Mouse (Mus musculus) retina, postnatal 7 days (tissue): ENCODE results near the gene Fam228a.
"Not testable (repeated sequence)": the region's sequence is repeated elsewhere in the genome, so short reads cannot be mapped to it uniquely, and the experiment has no call there.

ENCODE experiments used
- DNase-seq: peaks from one replicate; pipeline ENCODE4 v3.0.0-alpha.2; 2012; ENCODE audit warnings: low read depth, low spot score

Gene Fam228a

GRCm38 (mm10) chr12:4719066-4719761, 19.0 kb downstream of the Fam228a start:
- no peak for DNase-seq

- DNase-seq, result no peak
Observed at GRCm38 (mm10) chr12:4717417-4717816, 20.8 kb downstream of the Fam228a start.

GRCm38 (mm10) chr12:4715606-4716005, 22.6 kb downstream of the Fam228a start:
- DNase-seq, result no peak

- DNase-seq, result no peak
Observed at GRCm38 (mm10) chr12:4713361-4713760, 24.9 kb downstream of the Fam228a start.

DNA sequence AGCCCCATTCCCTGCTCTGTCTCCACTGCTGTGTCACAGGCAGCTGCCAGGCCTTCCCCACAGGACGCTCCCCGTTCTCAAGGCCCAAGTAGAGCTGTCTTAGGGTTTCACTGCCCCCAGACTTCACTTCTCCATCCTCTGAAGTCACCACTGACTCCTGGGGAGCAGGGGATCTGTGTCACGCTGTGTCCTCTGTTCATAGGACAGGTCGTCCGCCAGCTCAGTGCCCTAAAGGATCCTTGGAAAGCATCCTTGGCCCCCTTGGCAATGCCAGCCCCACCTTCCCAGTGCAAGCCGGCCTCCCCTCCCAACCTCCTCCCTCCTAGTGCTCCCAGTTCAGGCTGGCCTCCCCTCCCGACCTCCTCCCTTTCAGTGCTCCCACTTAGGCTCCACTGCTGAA, 28.3 kb downstream of the Fam228a start:
- no peak for DNase-seq

GRCm38 (mm10) chr12:4708881-4709604, 29.2 kb downstream of the Fam228a start:
- no peak for DNase-seq

GRCm38 (mm10) chr12:4708296-4708695, 29.9 kb downstream of the Fam228a start:
- no peak for DNase-seq

DNA sequence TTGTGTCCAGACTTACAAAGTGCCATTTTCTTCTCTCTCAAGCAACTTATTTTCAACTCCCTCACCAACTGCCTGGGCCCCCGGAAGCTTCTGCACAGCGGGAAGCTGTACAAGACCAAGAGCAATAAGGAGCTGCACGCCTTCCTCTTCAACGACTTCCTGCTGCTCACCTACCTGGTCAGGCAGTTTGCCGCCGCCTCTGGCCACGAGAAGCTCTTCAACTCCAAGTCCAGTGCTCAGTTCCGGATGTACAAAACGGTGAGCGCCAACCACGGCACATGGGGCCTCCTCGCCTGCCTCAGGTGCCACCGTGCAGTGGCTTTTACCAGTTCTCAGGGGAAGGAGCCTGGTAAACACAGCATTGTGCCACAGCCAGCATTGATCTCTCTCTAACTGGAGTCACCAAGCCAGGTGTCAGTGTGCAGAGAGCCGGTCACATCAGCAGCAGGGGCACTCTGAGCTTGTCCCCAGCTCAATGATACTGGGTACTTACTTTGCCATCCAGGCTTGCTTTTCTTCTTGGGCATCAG, 30.7 kb downstream of the Fam228a start:
- no peak for DNase-seq

DNA sequence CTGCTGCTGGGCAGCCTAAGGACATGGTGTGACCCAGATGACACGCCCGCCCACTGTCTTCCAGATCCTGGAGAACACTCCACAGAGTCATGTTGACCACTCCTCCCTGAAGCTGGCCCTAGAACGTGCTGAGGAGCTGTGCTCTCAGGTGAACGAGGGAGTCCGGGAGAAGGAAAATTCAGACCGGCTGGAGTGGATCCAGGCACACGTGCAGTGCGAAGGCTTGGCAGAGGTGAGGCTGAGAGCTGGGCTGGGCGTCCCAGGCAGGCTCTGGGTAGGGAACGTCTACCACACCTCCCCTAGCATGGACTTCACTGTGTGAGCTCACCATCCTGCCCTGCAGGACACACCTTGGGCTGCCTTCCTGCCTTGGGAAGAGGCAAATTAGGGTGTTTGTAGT, 31.3 kb downstream of the Fam228a start:
- DNase-seq, result no peak

DNA sequence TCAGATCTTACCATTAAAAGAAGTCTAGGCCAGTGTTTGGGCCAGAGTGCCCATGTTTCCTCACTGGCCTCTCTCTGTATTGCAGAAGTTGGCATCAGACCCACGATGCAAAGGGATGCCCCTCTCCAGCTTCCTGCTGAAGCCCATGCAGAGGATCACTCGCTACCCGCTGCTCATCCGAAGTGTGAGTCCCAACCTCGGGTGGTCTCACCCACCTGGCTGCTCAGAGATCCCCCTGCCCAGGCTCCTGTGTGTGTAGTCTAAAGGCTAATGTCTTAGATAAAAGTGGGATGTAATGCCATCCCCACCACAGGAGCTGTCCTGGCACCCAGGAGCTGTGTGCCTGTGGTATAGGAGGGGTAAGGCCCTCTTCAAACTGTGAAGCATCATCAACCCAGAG, 32.1 kb downstream of the Fam228a start:
- no peak for DNase-seq

DNA sequence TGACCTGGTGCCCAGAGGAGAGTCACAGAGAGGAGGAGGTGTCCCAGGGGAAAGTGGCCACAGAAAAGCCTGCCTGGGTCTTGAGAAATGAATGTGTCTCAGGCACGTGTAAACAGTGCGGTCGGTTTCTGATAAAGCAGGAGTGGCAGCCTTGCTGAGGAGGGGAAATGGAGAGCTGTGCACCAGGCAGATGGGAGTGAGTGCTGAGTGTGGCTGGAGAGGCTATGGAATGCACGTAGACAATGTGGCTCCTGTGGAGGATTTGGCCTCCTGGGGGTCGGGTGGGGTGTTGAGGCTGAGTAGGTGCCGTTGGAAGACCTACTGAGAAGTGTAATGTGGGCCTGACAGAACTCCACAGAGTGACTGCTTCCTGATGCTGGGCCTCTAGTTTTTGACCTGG, 32.6 kb downstream of the Fam228a start:
- DNase-seq, result not testable (repeated sequence)

DNA sequence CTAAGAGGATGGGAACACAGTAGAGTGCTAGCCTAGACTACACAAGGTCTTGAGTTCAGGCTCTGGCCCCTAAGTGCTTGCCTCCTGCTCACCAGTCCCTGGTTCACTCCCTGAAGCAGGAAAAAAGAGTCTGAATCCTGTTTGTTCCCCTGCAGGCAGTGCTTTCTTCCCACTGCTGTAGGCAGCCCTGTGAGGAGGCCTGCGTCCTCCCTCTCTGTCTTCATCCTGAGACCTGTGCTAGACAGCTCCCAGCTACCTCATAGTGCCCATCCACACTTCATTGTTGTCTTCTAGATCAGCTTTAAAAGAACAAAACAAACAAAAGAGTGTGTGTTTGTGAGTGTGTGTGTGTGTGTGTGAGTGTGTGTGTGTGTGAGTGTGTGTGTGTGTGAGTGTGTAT, 43.7 kb downstream of the Fam228a start:
- no peak for DNase-seq

GRCm38 (mm10) chr12:4691193-4691592, 47.0 kb downstream of the Fam228a start:
- DNase-seq, result no peak

DNA sequence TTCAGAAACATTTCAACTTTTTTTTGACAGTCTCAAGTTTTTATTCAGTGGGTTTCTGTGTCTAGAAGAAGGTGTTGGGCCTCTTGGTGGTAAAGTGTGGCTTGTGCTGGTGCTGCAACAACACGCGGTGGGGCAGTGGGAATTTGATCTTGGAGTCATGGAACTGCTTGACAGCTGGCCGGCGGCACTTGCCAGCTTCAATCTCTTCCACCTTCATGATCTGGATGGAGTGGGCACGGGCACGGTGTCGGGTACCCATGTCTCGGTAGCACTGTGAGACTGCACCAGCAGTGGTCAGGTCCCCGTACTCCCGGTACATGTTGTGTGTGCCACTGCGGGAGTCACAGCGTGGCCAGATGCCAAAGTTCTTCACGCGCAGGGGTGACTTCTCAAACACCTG, 48.9 kb downstream of the Fam228a start:
- DNase-seq, result no peak

- no peak for DNase-seq
Observed at GRCm38 (mm10) chr12:4688386-4688785, 49.8 kb downstream of the Fam228a start.

DNA sequence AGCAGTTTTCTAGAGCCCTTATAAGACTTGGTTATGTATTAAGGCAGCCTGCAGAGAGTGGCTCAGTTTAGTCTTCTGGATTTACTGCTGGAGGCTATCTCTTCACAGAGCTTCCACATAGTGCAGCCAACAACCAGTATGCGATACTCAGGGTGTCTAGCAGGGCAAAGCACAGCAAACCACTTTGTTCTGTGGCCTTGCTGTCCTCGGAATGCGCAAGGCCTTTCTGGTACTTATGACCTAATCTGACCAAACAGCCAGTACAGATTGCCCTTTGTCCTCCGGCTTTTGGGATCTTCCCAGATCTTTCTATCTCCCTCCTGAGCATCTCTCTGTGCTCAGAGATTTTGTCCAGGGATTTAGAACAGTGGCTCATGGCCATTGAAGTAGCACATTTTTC, 52.8 kb downstream of the Fam228a start:
- DNase-seq, result no peak

GRCm38 (mm10) chr12:4679971-4680370, 58.3 kb downstream of the Fam228a start:
- DNase-seq, result no peak

DNA sequence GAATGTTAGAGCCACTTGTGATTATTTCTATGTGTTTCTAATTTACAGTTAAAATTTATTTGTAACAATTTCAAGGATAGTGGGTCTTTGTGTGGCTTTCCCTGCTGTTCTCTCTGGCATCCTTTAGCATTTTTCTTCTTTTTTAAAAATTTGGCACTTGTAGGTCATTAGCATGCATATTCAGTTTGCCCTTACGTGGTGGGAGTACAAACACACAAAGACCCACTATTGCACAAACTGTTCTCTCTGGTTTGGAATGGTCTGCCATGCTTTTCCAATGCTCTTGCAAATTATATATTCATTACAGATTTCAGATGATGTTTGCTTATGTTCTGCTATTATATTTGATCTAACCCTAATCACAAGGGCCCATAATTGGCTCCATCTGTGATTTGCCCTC, 61.9 kb downstream of the Fam228a start:
- DNase-seq, result no peak

DNA sequence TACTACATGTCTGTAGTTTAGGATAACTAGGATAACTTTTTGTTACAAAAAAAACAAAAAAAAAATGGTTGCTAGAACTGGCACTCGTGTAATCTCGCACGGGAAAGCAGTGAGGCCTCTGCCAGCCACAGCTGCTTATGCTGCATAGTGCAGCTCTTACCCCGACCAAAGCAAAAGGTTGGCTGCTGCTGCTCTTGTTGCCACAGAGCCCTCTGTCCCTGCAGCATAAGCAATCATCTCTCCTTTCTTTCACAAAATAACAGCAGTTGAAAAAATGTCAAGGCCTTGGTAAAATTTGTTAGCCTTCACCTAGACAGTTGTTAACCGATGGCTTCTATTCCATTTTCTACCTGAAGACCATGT, 72.6 kb downstream of the Fam228a start:
- DNase-seq, result no peak

GRCm38 (mm10) chr12:4664929-4665674, 73.1 kb downstream of the Fam228a start:
- DNase-seq, result no peak
